Mouse (Mus musculus) hindbrain, embryonic 12.5 days (tissue): Measurements from ENCODE around the gene Elfn1. TPM values are rescaled to one million over a fixed set of nuclear protein-coding genes. Genes with fewer than 3 reads are reported as not detected.
A peak's percentile ranks its signal among the peaks of the same experiment; 100 is the strongest.

Source experiments
- ATAC-seq: fragments of 200-750 bp; cut with Nextera tagmentation; 2 replicates; pipeline ENCODE4 v1.8.0; 2017; ENCODE audit warnings: moderate TSS enrichment; ENCODE audit not compliant: low FRiP score
- H3K27ac ChIP-seq: fragments of 300-500 bp; sonication (generic); 2 replicates; pipeline ENCODE4 v1.5.1; 2016; ENCODE audit warnings: mild to moderate bottlenecking
- H3K27me3 ChIP-seq: fragments of 300-500 bp; sonication (generic); 2 replicates; pipeline ENCODE4 v1.6.1; 2016; ENCODE audit warnings: mild to moderate bottlenecking
- H3K36me3 ChIP-seq: fragments of 300-500 bp; sonication (generic); 2 replicates; pipeline ENCODE4 v1.6.1; 2016; ENCODE audit warnings: mild to moderate bottlenecking
- H3K4me1 ChIP-seq: fragments of 300-500 bp; sonication (generic); 2 replicates; pipeline ENCODE4 v1.6.1; 2016
- H3K4me2 ChIP-seq: fragments of 300-500 bp; sonication (generic); replicated peaks from 2 replicates; pipeline ENCODE4 v1.6.1; 2016; ENCODE audit warnings: mild to moderate bottlenecking
- H3K4me3 ChIP-seq: fragments of 300-500 bp; sonication (generic); 2 replicates; pipeline ENCODE4 v1.5.1; 2016; ENCODE audit warnings: mild to moderate bottlenecking
- H3K9ac ChIP-seq: fragments of 300-500 bp; sonication (generic); 2 replicates; pipeline ENCODE4 v1.6.1; 2016; ENCODE audit warnings: mild to moderate bottlenecking, moderate library complexity
- H3K9me3 ChIP-seq: fragments of 300-500 bp; sonication (generic); replicated peaks from 2 replicates; pipeline ENCODE4 v1.6.1; 2016; ENCODE audit warnings: mild to moderate bottlenecking
- WGBS: fragments of 180-500 bp; shearing (Covaris S2); methylation state at CpG from one replicate; pipeline ENCODE4 v1.1.7; 2016; 5-methylcytosine and 5-hydroxymethylcytosine counted together
- polyA plus RNA-seq: library from polyadenylated mRNA; unstranded; fragments of >200 nt; fragmentation: Nextera tagmentation; extraction: Ambion mirVana; gene quantifications from 2 replicates; pipeline ENCODE4 v1.2.1, GENCODE M21; 2016

Elfn1 gene
- polyA plus RNA-seq, 1 experiment from 2014 or later = 1.7 TPM

GRCm38 (mm10) chr5:139921666-139922065 lies 13.9 kb downstream of the Elfn1 start:
- Histone ChIP-seq H3K4me2 (no peak overlapping the region), H3K36me3 (no peaks in the 10 kb centered on the region), H3K27ac (no peak overlapping the region), H3K4me1 (no peaks in the 10 kb centered on the region), H3K4me3 (no peak overlapping the region), H3K27me3 (peaks cover 11% of the 10 kb centered on the region; the same call in 1 of the 2 replicates), H3K9me3 (no peaks in the 10 kb centered on the region), H3K9ac (no peak overlapping the region)
- WGBS = 75% methylated on average over 11 of the region's 11 CpGs
- no peak for ATAC-seq

- Histone ChIP-seq H3K9ac (no peak overlapping the region), H3K27ac (no peak overlapping the region), H3K9me3 (no peaks in the 10 kb centered on the region), H3K4me3 (no peak overlapping the region), H3K4me1 (0 out of 2 replicates have a peak, but pooled peaks cover 4% of the 10 kb centered on the region), H3K4me2 (no peak overlapping the region), H3K27me3 (peaks cover 3% of the 10 kb centered on the region; the same call in 1 of the 2 replicates), H3K36me3 (no peaks in the 10 kb centered on the region)
- 92% methylated on average over 8 of the region's 8 CpGs for WGBS
- ATAC-seq = no peak
These were observed 16.1 kb downstream of the Elfn1 start for GRCm38 (mm10) chr5:139923867-139924266.

- 37% methylated on average over 12 of the region's 12 CpGs for WGBS
- H3K27ac ChIP-seq = peak overlapping the region; percentile 8; the same call in 1 of the 2 replicates
- H3K27me3 ChIP-seq = no peaks in the 10 kb centered on the region
- H3K9me3 ChIP-seq = no peaks in the 10 kb centered on the region
- H3K4me2 ChIP-seq = no peak overlapping the region
- H3K4me1 ChIP-seq = peaks cover 40% of the 10 kb centered on the region
- no peak overlapping the region for H3K9ac ChIP-seq
- no peak for ATAC-seq
- no peaks in the 10 kb centered on the region for H3K36me3 ChIP-seq
- H3K4me3 ChIP-seq = no peak overlapping the region
These were observed 22.4 kb downstream of the Elfn1 start for GRCm38 (mm10) chr5:139930102-139930501.

- 0 out of 2 replicates have a peak, but pooled peaks have one; percentile 14 for ATAC-seq
- Histone ChIP-seq H3K4me1 (peaks cover 40% of the 10 kb centered on the region), H3K9ac (no peak overlapping the region), H3K4me2 (peak overlapping the region; percentile 37), H3K27ac (0 out of 2 replicates have a peak overlapping the region, but pooled peaks have one; percentile 19), H3K4me3 (no peak overlapping the region), H3K9me3 (no peaks in the 10 kb centered on the region), H3K27me3 (no peaks in the 10 kb centered on the region), H3K36me3 (no peaks in the 10 kb centered on the region)
- 2% methylated on average over 11 of the region's 12 CpGs for WGBS
These were observed 23.2 kb downstream of the Elfn1 start for GRCm38 (mm10) chr5:139930927-139931351.

GRCm38 (mm10) chr5:139931947-139932540 lies 24.3 kb downstream of the Elfn1 start:
- H3K36me3 ChIP-seq = no peaks in the 10 kb centered on the region
- H3K27ac ChIP-seq = peak overlapping the region; percentile 55; the same call in 1 of the 2 replicates

GRCm38 (mm10) chr5:139932595-139933271 lies 25.0 kb downstream of the Elfn1 start:
- Histone ChIP-seq H3K27ac (peak overlapping the region; percentile 55; the same call in 1 of the 2 replicates), H3K4me1 (peaks cover 37% of the 10 kb centered on the region), H3K4me2 (peak overlapping the region; percentile 12; the same call in 1 of the 2 replicates), H3K4me3 (no peak overlapping the region), H3K27me3 (no peaks in the 10 kb centered on the region), H3K36me3 (no peaks in the 10 kb centered on the region), H3K9me3 (no peaks in the 10 kb centered on the region), H3K9ac (no peak overlapping the region)
- WGBS = 34% methylated on average over 13 of the region's 13 CpGs
- peak; percentile 71 for ATAC-seq

More at GRCm38 (mm10) chr5:139931947-139932540, 24.3 kb downstream of the Elfn1 start:
- H3K4me2 ChIP-seq = peak overlapping the region; percentile 12
- H3K9ac ChIP-seq = no peak overlapping the region
- WGBS = 27% methylated on average over 15 of the region's 15 CpGs
- H3K4me3 ChIP-seq = no peak overlapping the region
- H3K9me3 ChIP-seq = no peaks in the 10 kb centered on the region
- H3K4me1 ChIP-seq = peaks cover 39% of the 10 kb centered on the region
- H3K27me3 ChIP-seq = no peaks in the 10 kb centered on the region
- ATAC-seq = peak; percentile 71

GRCm38 (mm10) chr5:139933476-139933875 lies 25.7 kb downstream of the Elfn1 start:
- Histone ChIP-seq H3K36me3 (no peaks in the 10 kb centered on the region), H3K4me3 (no peak overlapping the region), H3K27me3 (no peaks in the 10 kb centered on the region), H3K9ac (no peak overlapping the region), H3K9me3 (no peaks in the 10 kb centered on the region), H3K4me2 (no peak overlapping the region), H3K4me1 (peaks cover 37% of the 10 kb centered on the region), H3K27ac (no peak overlapping the region)
- ATAC-seq = no peak
- 54% methylated on average over 7 of the region's 7 CpGs for WGBS

- Histone ChIP-seq H3K36me3 (no peaks in the 10 kb centered on the region), H3K27ac (no peak overlapping the region), H3K4me2 (no peak overlapping the region), H3K9ac (no peak overlapping the region), H3K4me1 (peaks cover 20% of the 10 kb centered on the region), H3K4me3 (no peak overlapping the region), H3K9me3 (peaks cover 7% of the 10 kb centered on the region; the same call in 1 of the 2 replicates), H3K27me3 (no peaks in the 10 kb centered on the region)
- no peak for ATAC-seq
- 86% methylated on average over 13 of the region's 13 CpGs for WGBS
These were observed 28.7 kb downstream of the Elfn1 start for GRCm38 (mm10) chr5:139936431-139936830.

GRCm38 (mm10) chr5:139944697-139945096 lies 37.0 kb downstream of the Elfn1 start:
- no peaks in the 10 kb centered on the region for H3K27me3 ChIP-seq
- H3K27ac ChIP-seq = no peak overlapping the region
- H3K36me3 ChIP-seq = no peaks in the 10 kb centered on the region
- no peak overlapping the region for H3K4me2 ChIP-seq
- H3K4me3 ChIP-seq = no peak overlapping the region
- no peak for ATAC-seq
- H3K4me1 ChIP-seq = peaks cover 16% of the 10 kb centered on the region
- WGBS = 32% methylated on average over 7 of the region's 7 CpGs
- H3K9me3 ChIP-seq = peaks cover 7% of the 10 kb centered on the region; the same call in 1 of the 2 replicates
- no peak overlapping the region for H3K9ac ChIP-seq

GRCm38 (mm10) chr5:139945715-139946364 lies 38.1 kb downstream of the Elfn1 start:
- H3K4me3 ChIP-seq = no peak overlapping the region
- WGBS = 71% methylated on average over 12 of the region's 12 CpGs
- no peak overlapping the region for H3K4me2 ChIP-seq
- no peaks in the 10 kb centered on the region for H3K27me3 ChIP-seq
- no peak overlapping the region for H3K9ac ChIP-seq
- no peaks in the 10 kb centered on the region for H3K9me3 ChIP-seq
- no peaks in the 10 kb centered on the region for H3K36me3 ChIP-seq
- H3K27ac ChIP-seq = no peak overlapping the region
- H3K4me1 ChIP-seq = peaks cover 24% of the 10 kb centered on the region
- no peak for ATAC-seq

- no peak for ATAC-seq
- no peaks in the 10 kb centered on the region for H3K9me3 ChIP-seq
- H3K9ac ChIP-seq = no peak overlapping the region
- H3K4me1 ChIP-seq = peaks cover 24% of the 10 kb centered on the region
- H3K4me2 ChIP-seq = no peak overlapping the region
- no peaks in the 10 kb centered on the region for H3K36me3 ChIP-seq
- 94% methylated on average over 5 of the region's 5 CpGs for WGBS
- H3K27ac ChIP-seq = no peak overlapping the region
- no peaks in the 10 kb centered on the region for H3K27me3 ChIP-seq
- H3K4me3 ChIP-seq = no peak overlapping the region
These were observed 39.7 kb downstream of the Elfn1 start for GRCm38 (mm10) chr5:139947446-139947845.

- Histone ChIP-seq H3K9ac (no peak overlapping the region), H3K27ac (no peak overlapping the region), H3K4me3 (no peak overlapping the region), H3K4me2 (no peak overlapping the region), H3K4me1 (peaks cover 24% of the 10 kb centered on the region), H3K36me3 (no peaks in the 10 kb centered on the region), H3K9me3 (no peaks in the 10 kb centered on the region), H3K27me3 (no peaks in the 10 kb centered on the region)
- ATAC-seq = peak; percentile 36
- 79% methylated on average over 4 of the region's 4 CpGs for WGBS
These were observed 40.8 kb downstream of the Elfn1 start for GRCm38 (mm10) chr5:139948552-139948951.
